Mouse (Mus musculus): ENCODE measurements at regions not wholly inside any gene's neighbourhood (a gene's known extent, or its start where the extent isn't known, plus 50 kb on each side); places are given as distances from the start of the nearest gene placed in this dataset.

- DNase-seq (ENCODE audit: low read depth): no peak
These were observed 412.9 kb upstream of the Gm6657 start for GRCm38 (mm10) chr12:77780885-77781698.

DNA sequence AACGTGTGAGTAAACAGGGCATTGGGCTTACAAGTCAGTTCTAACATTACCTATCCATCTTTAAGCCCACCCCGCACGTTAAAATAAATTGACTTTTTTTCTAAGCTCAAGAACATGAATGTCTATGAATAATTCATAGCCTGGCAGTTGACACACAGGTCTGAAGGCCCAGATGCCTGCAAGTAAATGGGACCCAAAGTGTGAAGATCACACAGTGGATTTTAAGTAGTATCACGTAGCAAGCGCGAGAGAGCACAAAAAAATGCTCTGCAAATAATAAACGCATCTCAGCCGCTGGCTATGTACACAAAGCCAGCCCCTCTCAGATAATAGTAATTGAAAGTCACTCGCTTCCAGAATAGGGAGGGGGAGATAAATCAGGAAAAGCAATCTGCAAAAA, 410.1 kb upstream of the Gm6657 start:
- DNase-seq (ENCODE audit: low read depth): no peak

- no peak for DNase-seq (ENCODE audit: low read depth)
These were observed 408.4 kb upstream of the Gm6657 start for GRCm38 (mm10) chr12:77785647-77786046.

GRCm38 (mm10) chr12:77786678-77787077, 407.4 kb upstream of the Gm6657 start:
- no peak for DNase-seq (ENCODE audit: low read depth)

DNA sequence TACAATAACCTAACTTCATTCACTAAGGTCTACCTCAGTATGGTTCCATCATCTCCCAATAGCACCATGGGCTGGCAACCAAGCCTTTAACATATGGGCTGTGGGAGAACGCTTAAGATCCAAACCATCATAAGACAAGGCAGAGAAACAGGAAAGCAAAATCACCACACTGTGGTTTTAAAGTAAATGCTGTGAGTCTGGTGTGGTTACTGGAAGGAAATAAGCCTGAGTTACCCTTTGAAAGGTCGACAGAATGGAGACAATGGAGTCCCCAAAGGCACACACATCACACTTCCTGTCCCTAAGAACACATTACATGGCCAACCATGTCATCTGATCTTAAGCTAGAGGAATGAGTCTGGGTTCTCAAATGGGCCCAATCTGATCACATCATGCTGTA, 405.8 kb upstream of the Gm6657 start:
- no peak for DNase-seq (ENCODE audit: low read depth)

GRCm38 (mm10) chr12:77789427-77789826, 404.6 kb upstream of the Gm6657 start:
- no peak for DNase-seq (ENCODE audit: low read depth)

DNA sequence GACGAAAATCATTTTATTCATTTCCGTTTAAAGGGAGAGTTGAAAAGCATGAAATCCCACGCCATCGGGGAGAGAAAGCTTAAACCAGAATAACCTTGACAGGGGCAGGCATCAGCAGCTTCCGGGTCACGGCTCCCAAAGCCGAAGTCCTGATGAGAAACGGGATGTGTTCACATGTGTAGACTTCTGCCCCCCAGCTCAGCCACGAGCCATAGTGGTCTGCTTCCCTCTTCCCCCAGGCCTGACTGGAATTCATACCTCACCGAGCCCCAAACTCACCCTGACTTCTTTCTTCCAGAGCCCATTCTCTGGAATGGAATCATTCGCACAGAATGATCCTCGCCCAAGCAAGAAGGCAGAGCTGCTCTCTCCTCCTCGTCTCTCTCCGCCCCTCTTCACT, 404.2 kb upstream of the Gm6657 start:
- DNase-seq (ENCODE audit: low read depth): no peak

DNA sequence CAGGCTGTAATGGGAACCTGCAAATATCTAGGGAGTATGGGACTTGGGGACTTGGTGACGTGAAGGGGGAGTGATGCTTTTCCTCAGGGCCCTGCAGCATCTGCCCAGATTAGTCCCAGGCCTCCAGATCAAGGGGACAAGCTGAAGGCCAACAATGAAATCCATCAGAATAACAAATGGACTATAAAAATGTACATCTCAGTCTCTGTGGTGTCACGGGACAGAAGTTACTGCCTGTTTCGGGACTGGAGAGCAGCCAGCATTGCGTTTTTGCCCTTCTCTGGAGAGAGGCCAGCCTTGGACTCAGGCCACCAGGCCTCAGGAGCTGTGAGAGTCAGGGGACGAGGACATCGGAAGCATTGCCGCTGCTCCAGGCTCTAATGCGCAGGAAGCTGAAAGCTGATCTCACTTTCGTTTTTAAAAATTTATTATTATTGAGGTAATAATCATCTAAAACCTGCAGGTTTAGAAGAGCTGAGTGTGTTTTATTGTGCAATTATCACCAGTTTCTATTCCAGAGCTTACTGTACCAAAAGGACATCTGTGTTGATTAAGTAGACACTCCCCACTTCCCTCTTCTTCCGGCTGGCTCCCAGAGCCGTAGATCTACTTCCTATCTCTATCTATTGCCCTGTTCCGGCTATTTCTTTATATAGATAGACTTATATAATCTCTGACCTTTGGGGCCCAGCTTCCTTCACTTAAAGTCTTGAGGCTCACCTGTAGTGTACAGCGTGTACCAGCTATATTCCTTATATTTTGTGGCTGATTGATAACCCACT, 403.0 kb upstream of the Gm6657 start:
- DNase-seq (ENCODE audit: low read depth): no peak

GRCm38 (mm10) chr12:77798516-77798915, 395.5 kb upstream of the Gm6657 start:
- DNase-seq (ENCODE audit: low read depth): no peak

- DNase-seq (ENCODE audit: low read depth): no peak
These were observed 394.8 kb upstream of the Gm6657 start for GRCm38 (mm10) chr12:77799134-77799770.

- DNase-seq (ENCODE audit: low read depth): no peak
These were observed 386.4 kb upstream of the Gm6657 start for GRCm38 (mm10) chr12:77807674-77808073.

DNA sequence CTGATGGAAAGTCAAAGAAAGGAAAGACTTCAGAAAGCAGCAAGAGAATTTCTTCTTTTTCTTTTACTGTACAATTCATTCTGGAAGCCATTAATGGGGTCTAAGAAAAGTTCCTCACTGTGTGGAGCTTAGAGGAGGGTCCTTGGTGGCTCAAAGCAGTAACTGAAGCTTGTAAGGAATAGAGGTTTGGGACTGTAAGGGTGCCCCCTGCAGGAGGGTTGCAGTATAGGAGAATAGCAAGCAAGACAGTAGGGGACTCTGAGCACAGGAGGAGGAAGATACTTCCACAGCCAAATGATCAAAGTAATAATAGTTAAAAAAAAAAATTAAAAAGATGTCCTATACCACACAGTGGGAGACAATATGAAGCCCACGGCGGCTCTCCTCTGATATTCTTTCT, 382.8 kb upstream of the Gm6657 start:
- no peak for DNase-seq (ENCODE audit: low read depth)

DNA sequence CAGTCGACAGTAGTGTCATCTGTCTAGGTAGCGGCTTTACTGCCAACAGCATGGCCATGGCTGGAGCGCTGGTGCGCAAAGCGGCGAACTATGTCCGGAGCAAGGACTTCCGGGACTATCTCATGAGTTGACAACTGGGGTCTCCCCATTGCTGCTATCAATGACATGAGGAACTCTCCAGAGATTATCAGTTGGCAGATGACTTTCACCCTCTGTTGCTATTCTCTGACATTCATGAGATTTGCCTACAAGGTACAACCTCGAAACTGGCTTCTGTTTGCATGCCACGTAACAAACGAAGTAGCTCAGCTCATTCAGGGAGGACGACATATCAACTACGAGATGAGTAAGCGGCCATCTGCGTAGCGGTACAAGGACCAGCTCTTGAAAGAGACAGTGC, 374.6 kb upstream of the Gm6657 start:
- DNase-seq (ENCODE audit: low read depth): no peak

- no peak for DNase-seq (ENCODE audit: low read depth)
These were observed 370.5 kb upstream of the Gm6657 start for GRCm38 (mm10) chr12:77823381-77824030.

DNA sequence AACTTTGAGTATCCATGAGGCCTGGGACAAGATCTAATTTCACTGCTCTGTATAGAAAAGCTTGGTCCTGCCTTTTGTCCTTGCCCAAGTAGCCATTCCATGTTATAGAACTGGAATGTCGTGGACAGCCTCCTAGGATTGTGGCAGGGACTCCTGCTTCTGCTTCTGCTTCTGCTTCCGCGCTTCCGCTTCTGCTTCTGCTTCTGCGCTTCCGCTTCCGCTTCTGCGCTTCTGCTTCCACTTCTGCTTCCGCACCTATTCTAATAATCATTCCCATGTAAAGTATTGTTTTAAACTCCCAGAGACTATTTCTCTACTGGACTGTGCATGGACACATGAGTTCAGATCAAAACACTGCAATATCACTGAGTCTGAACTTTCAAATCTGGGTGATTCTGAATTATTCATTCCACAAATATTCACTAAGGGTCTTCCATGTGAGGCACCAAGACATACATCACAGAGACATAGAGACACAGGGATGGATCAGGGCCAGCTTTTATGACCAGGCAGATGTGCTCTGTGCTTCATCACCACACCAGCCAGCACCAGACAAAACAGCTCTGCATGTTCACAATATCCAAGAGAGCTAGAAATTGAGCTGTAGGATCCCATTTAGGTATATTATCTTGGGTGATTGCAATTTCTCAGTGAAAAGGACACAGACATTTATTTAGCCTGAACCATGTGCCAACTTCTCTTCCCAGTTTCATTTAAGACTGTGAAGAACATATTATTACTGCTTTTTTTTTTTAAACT, 360.5 kb upstream of the Gm6657 start:
- DNase-seq (ENCODE audit: low read depth): no peak

GRCm38 (mm10) chr12:77834891-77835290, 359.2 kb upstream of the Gm6657 start:
- no peak for DNase-seq (ENCODE audit: low read depth)

DNA sequence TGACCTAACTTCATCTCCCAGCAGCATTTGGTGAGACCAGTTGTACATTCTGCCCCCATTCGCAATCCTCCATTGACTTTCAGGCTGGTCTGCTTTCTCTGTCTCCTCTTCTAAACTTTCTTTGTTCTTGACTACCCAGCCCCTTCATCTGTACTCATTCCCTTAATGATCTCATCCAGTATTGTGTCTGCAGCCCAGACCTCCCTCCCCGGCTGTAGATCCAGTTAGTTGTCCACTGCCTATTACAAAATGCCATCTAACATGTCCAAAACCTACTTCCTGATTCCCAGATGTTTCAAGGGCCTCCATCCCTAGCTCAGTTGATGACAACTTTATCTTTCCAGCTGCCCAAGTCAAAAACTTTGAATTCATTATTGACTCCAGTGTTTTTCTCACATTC, 357.8 kb upstream of the Gm6657 start:
- no peak for DNase-seq (ENCODE audit: low read depth)

DNA sequence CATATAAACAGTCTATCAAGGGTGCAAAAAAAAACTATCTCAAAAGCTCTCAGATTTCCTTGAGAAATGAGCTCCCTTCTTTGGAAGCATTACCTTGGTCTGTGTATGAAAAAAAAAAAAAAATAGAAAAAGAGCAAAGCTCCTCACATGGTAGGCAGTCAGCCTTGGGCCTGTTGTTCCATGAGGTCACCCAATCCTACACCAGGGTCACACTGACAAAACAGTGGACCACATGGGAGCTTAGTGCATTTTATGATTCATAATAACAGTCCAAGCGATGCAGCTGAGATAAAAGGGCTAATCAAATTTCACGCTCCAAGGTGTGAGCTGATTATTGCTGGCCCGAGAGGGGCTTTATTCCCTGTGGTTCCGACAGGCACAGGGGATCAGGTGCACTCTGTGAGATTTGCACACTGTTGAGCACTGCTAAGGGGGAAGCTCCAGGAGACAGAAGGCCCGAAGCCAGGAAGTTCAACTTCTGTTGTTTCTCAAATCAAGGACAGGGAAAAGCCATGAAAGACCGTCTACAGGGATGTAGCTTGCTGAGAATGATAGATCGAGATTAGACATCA, 352.1 kb upstream of the Gm6657 start:
- DNase-seq (ENCODE audit: low read depth): no peak

DNA sequence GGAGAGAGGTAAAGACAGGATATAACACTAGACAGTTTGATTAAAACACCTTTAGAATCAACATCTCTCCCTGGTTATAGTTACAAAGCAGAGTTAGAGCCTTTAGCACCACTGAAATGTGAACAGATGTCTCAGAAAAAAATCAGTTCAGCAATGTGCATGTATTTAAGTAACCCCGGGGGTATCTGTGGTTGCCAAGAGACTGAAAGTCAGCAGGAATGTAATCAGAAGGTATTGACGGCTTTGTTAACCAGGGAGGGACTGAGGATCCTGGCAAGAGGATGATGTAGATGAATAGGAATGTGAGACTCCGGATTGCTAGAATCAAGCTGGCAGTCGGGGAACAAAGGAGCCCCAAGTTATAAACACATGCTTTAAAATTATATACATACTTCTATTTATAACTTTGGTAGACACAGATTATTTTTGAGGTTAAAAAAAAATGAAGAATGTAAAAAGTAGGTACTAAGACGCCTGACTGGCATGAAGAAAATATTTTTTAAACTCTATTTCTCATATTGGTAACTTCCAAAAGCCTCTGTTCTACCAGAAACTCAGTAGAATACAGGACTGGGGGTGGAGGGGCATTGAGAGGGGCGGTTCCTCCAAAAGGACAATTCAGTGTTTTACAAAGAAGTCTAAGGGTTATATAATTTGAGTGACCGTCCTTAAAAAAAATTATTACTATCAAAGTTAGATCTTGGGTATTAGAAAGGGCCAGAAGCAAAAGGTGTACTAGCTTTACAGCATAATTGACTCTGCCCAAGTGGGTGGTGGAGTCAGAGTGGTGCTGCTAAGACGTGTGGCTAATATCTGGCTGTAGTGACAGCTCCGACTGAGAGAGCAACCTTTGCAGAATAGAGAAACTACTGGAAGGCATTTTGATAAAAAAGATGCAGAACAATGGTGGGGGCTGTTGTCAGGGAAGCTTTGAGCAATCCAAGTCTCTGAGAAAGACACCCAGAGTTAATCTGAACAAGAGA, 341.2 kb upstream of the Gm6657 start:
- DNase-seq (ENCODE audit: low read depth): no peak

Data from c-Kit-positive CD71-negative TER-119-negative erythroid progenitor cells, embryonic 14.5 days (primary cell).